ENCODE assay signal across 30 mouse cellular contexts in genomic region chr13:6998094-6998493, GRCm38 (mm10).
DNase-seq lines count a peak whose midpoint lies in the region; ATAC-seq and TF ChIP-seq lines count a peak whose summit lies in the region.
"Had no signal": no experiment of that assay in that cellular context is flagged by ENCODE, and none has a peak within 500 bp of the region (broad histone marks: within the 10 kb centered on the region; RNA-seq: fewer than 3 reads in every experiment).

No protein-coding gene starts in this region.

- H3K4me3 ChIP-seq in forebrain, embryonic 13.5 days = no peak overlapping the region
- H3K4me3 ChIP-seq in forebrain, embryonic 10.5 days = no peak overlapping the region
- H3K4me3 ChIP-seq in forebrain, postnatal 0 days (ENCODE audit: low read depth, low read length) = no peak overlapping the region
- no peak overlapping the region for H3K4me3 ChIP-seq in midbrain, embryonic 12.5 days
- H3K4me3 ChIP-seq in midbrain, postnatal 0 days (ENCODE audit: low read depth, low read length) = no peak overlapping the region
- H3K4me3 ChIP-seq: embryonic facial prominence, embryonic 13.5 days; erythroblast, embryonic 14.5 days; intestine, embryonic 15.5 days; limb, embryonic 10.5 days; limb, embryonic 15.5 days; liver, embryonic 13.5 days; myocyte; neural tube, embryonic 12.5 days had no signal

- DNase-seq in forebrain, embryonic 10.5 days (ENCODE audit: extremely low spot score, low spot score) = no peak
- DNase-seq in forebrain, postnatal 0 days = no peak
- DNase-seq in midbrain, postnatal 0 days (ENCODE audit: low spot score) = no peak
- DNase-seq in layer of hippocampus, adult 18-20 months (ENCODE audit: low spot score in 2 of 2) = no peak
- no peak for DNase-seq in retina, embryonic 14.5 days (ENCODE audit: low spot score)
- DNase-seq: adrenal gland, postnatal 14 days; cerebellum, adult 11 months; cerebellum, adult 9-10 months; gastrocnemius, postnatal 14 days; heart, postnatal 4 days; kidney, adult 2 months; layer of hippocampus, adult 9-11 months; liver, embryonic 13.5 days; lung, adult 18-20 months; thymus, adult 2 months; thymus, postnatal 36 days had no signal

- TF ChIP-seq CTCF in forebrain, postnatal 0 days (IDR thresholded peaks at IDR 0.05; ENCODE audit: low read depth) = no peak
- no peak for TF ChIP-seq CTCF in midbrain, postnatal 0 days (IDR thresholded peaks at IDR 0.05)

- ATAC-seq in forebrain, embryonic 13.5 days = 0 out of 2 replicates have a peak, but pooled peaks have one; percentile 25
- peak; percentile 12; the same call in 1 of the 2 replicates for ATAC-seq in forebrain, postnatal 0 days
- peak; percentile 63; the same call in 1 of the 2 replicates for ATAC-seq in midbrain, embryonic 12.5 days (ENCODE audit: low FRiP score, low read depth)
- ATAC-seq in midbrain, postnatal 0 days (ENCODE audit: low FRiP score) = peak; percentile 56; the same call in 1 of the 2 replicates
- ATAC-seq: CD4-positive, CD25-positive, alpha-beta regulatory T cell, adult 4 months; intestine, embryonic 15.5 days; lung, postnatal 0 days had no signal

- H3K9me3 ChIP-seq in forebrain, embryonic 13.5 days (replicated peaks) = no peaks in the 10 kb centered on the region
- no peaks in the 10 kb centered on the region for H3K9me3 ChIP-seq in forebrain, embryonic 10.5 days
- no peaks in the 10 kb centered on the region for H3K9me3 ChIP-seq in forebrain, postnatal 0 days (ENCODE audit: low read length)
- no peaks in the 10 kb centered on the region for H3K9me3 ChIP-seq in midbrain, embryonic 12.5 days
- H3K9me3 ChIP-seq in midbrain, postnatal 0 days (ENCODE audit: low read length) = no peaks in the 10 kb centered on the region
- H3K9me3 ChIP-seq: embryonic facial prominence, embryonic 13.5 days; intestine, embryonic 15.5 days; limb, embryonic 10.5 days; limb, embryonic 15.5 days; liver, embryonic 13.5 days; neural tube, embryonic 12.5 days had no signal

- H3K27ac ChIP-seq in forebrain, embryonic 13.5 days = no peak overlapping the region
- no peak overlapping the region for H3K27ac ChIP-seq in forebrain, embryonic 10.5 days
- peak overlapping the region; percentile 57 for H3K27ac ChIP-seq in forebrain, postnatal 0 days (ENCODE audit: low read depth, low read length)
- H3K27ac ChIP-seq in midbrain, embryonic 12.5 days (replicated peaks) = no peak overlapping the region; the same call in 1 of the 2 replicates
- H3K27ac ChIP-seq in midbrain, postnatal 0 days (ENCODE audit: low read depth, low read length) = peak overlapping the region; percentile 47; the same call in 1 of the 2 replicates
- H3K27ac ChIP-seq: embryonic facial prominence, embryonic 13.5 days; hindbrain, embryonic 14.5 days; intestine, embryonic 15.5 days; limb, embryonic 10.5 days; limb, embryonic 15.5 days; liver, embryonic 13.5 days; macrophage; neural tube, embryonic 12.5 days had no signal

- peaks cover 7% of the 10 kb centered on the region; the same call in 1 of the 2 replicates for H3K4me1 ChIP-seq in forebrain, embryonic 13.5 days
- H3K4me1 ChIP-seq in forebrain, embryonic 10.5 days = peaks cover 12% of the 10 kb centered on the region
- H3K4me1 ChIP-seq in forebrain, postnatal 0 days (ENCODE audit: insufficient read depth) = no peaks in the 10 kb centered on the region
- H3K4me1 ChIP-seq in midbrain, embryonic 12.5 days = peaks cover 9% of the 10 kb centered on the region; the same call in 1 of the 2 replicates
- no peaks in the 10 kb centered on the region for H3K4me1 ChIP-seq in midbrain, postnatal 0 days (ENCODE audit: insufficient read depth, low read length)
- H3K4me1 ChIP-seq: embryonic facial prominence, embryonic 13.5 days; intestine, embryonic 15.5 days; limb, embryonic 10.5 days; limb, embryonic 15.5 days; liver, embryonic 13.5 days; neural tube, embryonic 12.5 days had no signal

- no peak overlapping the region for H3K9ac ChIP-seq in forebrain, embryonic 13.5 days
- no peak overlapping the region for H3K9ac ChIP-seq in forebrain, postnatal 0 days
- H3K9ac ChIP-seq in midbrain, embryonic 12.5 days (replicated peaks) = no peak overlapping the region
- no peak overlapping the region for H3K9ac ChIP-seq in midbrain, postnatal 0 days (replicated peaks; ENCODE audit: low read length, poor library complexity, severe bottlenecking)
- H3K9ac ChIP-seq: embryonic facial prominence, embryonic 13.5 days; hindbrain, embryonic 14.5 days; intestine, embryonic 15.5 days; limb, embryonic 15.5 days; liver, embryonic 13.5 days; neural tube, embryonic 12.5 days had no signal

- no peaks in the 10 kb centered on the region for H3K27me3 ChIP-seq in forebrain, embryonic 13.5 days
- no peaks in the 10 kb centered on the region for H3K27me3 ChIP-seq in forebrain, embryonic 10.5 days (ENCODE audit: poor library complexity, severe bottlenecking)
- no peaks in the 10 kb centered on the region for H3K27me3 ChIP-seq in forebrain, postnatal 0 days (ENCODE audit: insufficient read depth, low read length)
- no peaks in the 10 kb centered on the region for H3K27me3 ChIP-seq in midbrain, embryonic 12.5 days
- no peaks in the 10 kb centered on the region for H3K27me3 ChIP-seq in midbrain, postnatal 0 days (ENCODE audit: insufficient read depth, low read length)
- H3K27me3 ChIP-seq: embryonic facial prominence, embryonic 13.5 days; intestine, embryonic 15.5 days; limb, embryonic 15.5 days; liver, embryonic 13.5 days; neural tube, embryonic 12.5 days had no signal

- WGBS in forebrain, embryonic 13.5 days = 70% methylated on average over 9 of the region's 9 CpGs
- WGBS in forebrain, embryonic 10.5 days = 69% methylated on average over 9 of the region's 9 CpGs
- WGBS in forebrain, postnatal 0 days = 67% methylated on average over 9 of the region's 9 CpGs
- 64% methylated on average over 9 of the region's 9 CpGs for WGBS in midbrain, embryonic 12.5 days
- WGBS in midbrain, postnatal 0 days = 50% methylated on average over 9 of the region's 9 CpGs

- H3K4me2 ChIP-seq in forebrain, embryonic 13.5 days = no peak overlapping the region
- H3K4me2 ChIP-seq in forebrain, postnatal 0 days (ENCODE audit: low read depth) = 0 out of 2 replicates have a peak overlapping the region, but pooled peaks have one; percentile 19
- H3K4me2 ChIP-seq in midbrain, embryonic 12.5 days (replicated peaks) = peak overlapping the region; percentile 26; the same call in 1 of the 2 replicates
- H3K4me2 ChIP-seq in midbrain, postnatal 0 days (ENCODE audit: low read depth, low read length, poor library complexity, severe bottlenecking) = peak overlapping the region; percentile 35
- H3K4me2 ChIP-seq: embryonic facial prominence, embryonic 13.5 days; heart, embryonic 11.5 days; hindbrain, embryonic 14.5 days; intestine, embryonic 15.5 days; limb, embryonic 15.5 days; liver, embryonic 13.5 days; neural tube, embryonic 12.5 days had no signal

- no peaks in the 10 kb centered on the region for H3K36me3 ChIP-seq in forebrain, embryonic 13.5 days (ENCODE audit: poor library complexity, severe bottlenecking)
- no peaks in the 10 kb centered on the region for H3K36me3 ChIP-seq in forebrain, embryonic 10.5 days (replicated peaks)
- H3K36me3 ChIP-seq in forebrain, postnatal 0 days (ENCODE audit: insufficient read depth) = no peaks in the 10 kb centered on the region
- H3K36me3 ChIP-seq in midbrain, embryonic 12.5 days = no peaks in the 10 kb centered on the region
- no peaks in the 10 kb centered on the region for H3K36me3 ChIP-seq in midbrain, postnatal 0 days (ENCODE audit: insufficient read depth, low read length)
- H3K36me3 ChIP-seq: embryonic facial prominence, embryonic 13.5 days; intestine, embryonic 15.5 days; limb, embryonic 10.5 days; limb, embryonic 15.5 days; liver, embryonic 13.5 days; neural tube, embryonic 12.5 days had no signal

Comparison
In these comparisons a context has a peak if more than half of its experiments do, and no peak if none do; other contexts are left out.
1. H3K27ac ChIP-seq: peak in forebrain, postnatal 0 days (single experiment) and midbrain, postnatal 0 days (single experiment); none in forebrain, embryonic 13.5 days (single experiment), forebrain, embryonic 10.5 days (single experiment) and midbrain, embryonic 12.5 days (single experiment).
2. ATAC-seq: peak in every context shown above with its lines; median percentile 63 in midbrain, embryonic 12.5 days; 56 in midbrain, postnatal 0 days; 25 in forebrain, embryonic 13.5 days; 12 in forebrain, postnatal 0 days.